ENCODE assay signal across 19 mouse cellular contexts in the genomic region with DNA sequence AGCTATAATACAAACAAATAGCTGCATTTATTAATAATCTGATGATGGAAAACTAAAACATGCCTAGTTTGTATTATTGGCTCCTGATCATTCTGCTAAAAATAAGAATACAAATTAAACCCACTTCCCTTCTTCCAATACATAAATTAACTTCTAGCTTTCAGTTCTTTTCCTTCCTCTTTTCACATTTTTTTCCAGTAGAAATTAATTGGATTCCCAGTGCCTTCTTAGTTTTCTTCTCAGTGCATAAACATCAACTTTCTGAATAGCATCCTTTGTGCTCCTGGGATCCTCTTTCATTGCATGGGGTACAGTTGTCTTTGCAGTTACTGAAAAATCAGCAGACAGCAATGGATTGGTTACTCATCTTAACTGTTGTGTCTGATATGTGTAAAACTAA.
"Had no signal": no experiment of that assay in that cellular context is flagged by ENCODE, and none has a peak within 500 bp of the region (broad histone marks: within the 10 kb centered on the region; RNA-seq: fewer than 3 reads in every experiment).

No protein-coding gene starts in this region.

- DNase-seq: cerebellum, adult 9-10 months; cerebellum, adult 9-11 months; cerebellum, postnatal 10 days; cerebellum, postnatal 14 days; cerebellum, postnatal 25 days; cerebellum, postnatal 36 days; forebrain, postnatal 0 days; gastrocnemius, adult 2 months; gastrocnemius, postnatal 10 days; gastrocnemius, postnatal 14 days; gastrocnemius, postnatal 25 days; gastrocnemius, postnatal 36 days; heart, adult 11 months; heart, adult 18-20 months; heart, adult 2 months had no signal

- ATAC-seq: forebrain, embryonic 13.5 days; forebrain, embryonic 14.5 days; forebrain, embryonic 15.5 days; forebrain, embryonic 16.5 days; forebrain, postnatal 0 days had no signal
